Mouse (Mus musculus) heart, postnatal 36 days (tissue): ENCODE data around the gene Mapkap1. TPM values are rescaled to one million over a fixed set of nuclear protein-coding genes. Genes with fewer than 3 reads are reported as not detected.

Experiments
- DNase-seq, 2 experiments: peaks; one replicate each; pipeline ENCODE4 v3.0.0; 2021 to 2022
- intact Hi-C: fragments of 180-260 bp; cut with DNase I; formaldehyde crosslinking; loops from one replicate; pipeline ENCODE4 v1.15.1; 2025
- total RNA-seq, 2 experiments: library from RNA; stranded (reverse); gene quantifications; 2 replicates each; pipeline ENCODE4 v1.2.3; 2021

Mapkap1 gene
- total RNA-seq, 2 experiments from 2014 or later = 57.3 to 73.2 TPM

GRCm38 (mm10) chr2:34623181-34623580 is 216.6 kb downstream of the Mapkap1 start:
- DNase-seq = no peak
- intact Hi-C loops = no loop called here

- DNase-seq = no peak
- intact Hi-C loops = no loop called here
These were observed 217.5 kb downstream of the Mapkap1 start for GRCm38 (mm10) chr2:34624076-34624475.

GRCm38 (mm10) chr2:34627328-34628226 is 221.0 kb downstream of the Mapkap1 start:
- peak; percentile 25 to 39 for DNase-seq

GRCm38 (mm10) chr2:34628903-34629540 is 222.5 kb downstream of the Mapkap1 start:
- intact Hi-C loops = no loop called here
- peak in 1 of 2 experiments; percentile 25 for DNase-seq

More at GRCm38 (mm10) chr2:34627328-34628226, 221.0 kb downstream of the Mapkap1 start:
- intact Hi-C loops = no loop called here

- intact Hi-C loops = no loop called here
- DNase-seq = no peak
These were observed 223.2 kb downstream of the Mapkap1 start for GRCm38 (mm10) chr2:34629758-34630157.

GRCm38 (mm10) chr2:34630445-34630844 is 223.9 kb downstream of the Mapkap1 start:
- intact Hi-C loops = no loop called here
- DNase-seq = no peak

- intact Hi-C loops = no loop called here
- DNase-seq = no peak
These were observed 225.5 kb downstream of the Mapkap1 start for GRCm38 (mm10) chr2:34632051-34632450.

- no peak for DNase-seq
- intact Hi-C loops = loop anchor here (5.0 kb wide), 3 partner anchors 103 to 888 kb away; no protein-coding TSS in a partner anchor
These were observed 228.9 kb downstream of the Mapkap1 start for GRCm38 (mm10) chr2:34635249-34636165.

GRCm38 (mm10) chr2:34638955-34639650 is 232.5 kb downstream of the Mapkap1 start:
- intact Hi-C loops = loop anchor here (1.0 to 5.0 kb wide), 4 partner anchors 107 to 892 kb away; no protein-coding TSS in a partner anchor

GRCm38 (mm10) chr2:34639725-34640124 is 233.2 kb downstream of the Mapkap1 start:
- intact Hi-C loops = loop anchor here (1.0 to 5.0 kb wide), 4 partner anchors 107 to 892 kb away; no protein-coding TSS in a partner anchor
- no peak for DNase-seq

More at GRCm38 (mm10) chr2:34638955-34639650, 232.5 kb downstream of the Mapkap1 start:
- peak; percentile 84 to 89 for DNase-seq

- peak in 1 of 2 experiments; percentile 26 for DNase-seq
- intact Hi-C loops = no loop called here
These were observed 235.8 kb downstream of the Mapkap1 start for GRCm38 (mm10) chr2:34642351-34642750.

GRCm38 (mm10) chr2:34644571-34645526 is 238.3 kb downstream of the Mapkap1 start:
- DNase-seq = no peak
- intact Hi-C loops = no loop called here

- peak; percentile 43 to 61 for DNase-seq
- intact Hi-C loops = no loop called here
These were observed 239.4 kb downstream of the Mapkap1 start for GRCm38 (mm10) chr2:34645851-34646540.

GRCm38 (mm10) chr2:34646541-34646865 is 239.9 kb downstream of the Mapkap1 start:
- intact Hi-C loops = no loop called here
- no peak for DNase-seq

- no peak for DNase-seq
- intact Hi-C loops = no loop called here
These were observed 240.8 kb downstream of the Mapkap1 start for GRCm38 (mm10) chr2:34647410-34647809.

- intact Hi-C loops = no loop called here
- DNase-seq = no peak
These were observed 261.2 kb downstream of the Mapkap1 start for GRCm38 (mm10) chr2:34667820-34668219.

- intact Hi-C loops = no loop called here
These were observed 262.0 kb downstream of the Mapkap1 start for GRCm38 (mm10) chr2:34668440-34669191.

More at GRCm38 (mm10) chr2:34668440-34669191, 262.0 kb downstream of the Mapkap1 start:
- no peak for DNase-seq
